Mouse (Mus musculus) hematopoietic stem cell, adult 5-6 weeks (primary cell): ENCODE measurements around the gene Hsd17b14. TPM values are rescaled to one million over a fixed set of nuclear protein-coding genes. Genes with fewer than 3 reads are reported as not detected.

Experiments
- ATAC-seq, 2 experiments: fragments of 125-278 bp in 1 of 2; replicated peaks in 1 of 2; 2 replicates each; pipeline ENCODE4 v1.8.0; 2016 to 2017; ENCODE audit warnings: inconsistent platforms in 2 of 2, mild to moderate bottlenecking in 2 of 2, moderate number of reproducible peaks in 2 of 2, low read depth in 1 of 2, moderate TSS enrichment in 1 of 2; ENCODE audit not compliant: low FRiP score in 2 of 2, poor library complexity in 2 of 2, severe bottlenecking in 2 of 2, insufficient read depth in 1 of 2, low TSS enrichment in 1 of 2
- total RNA-seq: library from RNA; stranded (forward); fragments of 172-1452, 232-1000 nt; gene quantifications from 2 replicates; pipeline ENCODE4 v1.2.3, GENCODE M21; 2017

The Hsd17b14 gene
- total RNA-seq, 1 experiment from 2014 or later: not detected

- ATAC-seq: no peak
Observed at GRCm38 (mm10) chr7:45587631-45588592, 33.2 kb downstream of the Hsd17b14 start.

DNA sequence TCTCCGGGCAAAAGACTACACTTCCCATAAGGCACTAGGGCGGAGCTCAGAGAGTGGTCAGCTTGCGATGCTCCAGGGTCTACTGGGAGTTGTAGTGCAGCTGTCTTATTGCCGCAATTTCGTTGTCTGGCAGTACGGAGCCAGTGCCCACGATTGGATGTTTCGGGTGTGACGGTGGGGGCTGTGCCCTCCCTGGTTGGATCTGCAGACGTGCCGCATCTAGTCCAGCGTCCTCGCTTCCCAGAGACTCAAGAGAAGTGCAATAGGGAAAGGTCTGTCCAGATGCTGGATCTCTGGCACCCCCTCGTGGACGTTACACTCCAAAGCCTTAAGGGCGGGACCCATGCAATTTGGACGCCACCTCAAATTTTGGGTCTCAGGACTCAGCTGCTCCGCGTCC lies 34.5 kb downstream of the Hsd17b14 start:
- ATAC-seq: peak; percentile 85 to 89

DNA sequence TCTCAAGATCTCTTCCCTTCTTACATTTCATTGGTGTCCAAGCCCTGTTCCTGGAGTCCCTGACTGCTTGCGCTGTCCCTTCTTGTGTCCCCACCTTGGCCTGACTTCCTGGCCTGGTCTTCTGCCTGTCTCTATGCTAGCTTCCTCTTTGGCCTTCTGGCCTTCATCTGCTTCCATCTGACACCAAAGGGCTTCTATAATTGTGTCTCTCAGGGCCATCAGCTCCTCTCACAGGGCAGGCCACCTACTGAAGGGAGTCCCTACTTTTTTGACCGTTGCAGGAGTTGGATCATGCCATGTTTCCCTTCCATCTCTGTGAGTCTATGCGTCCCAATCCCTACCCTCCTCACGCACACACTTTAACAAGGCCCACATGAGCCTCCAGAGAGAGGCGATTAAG lies 35.2 kb downstream of the Hsd17b14 start:
- ATAC-seq: no peak

- no peak for ATAC-seq
Observed at GRCm38 (mm10) chr7:45590874-45591273, 36.2 kb downstream of the Hsd17b14 start.

- no peak for ATAC-seq
Observed at GRCm38 (mm10) chr7:45591880-45592279, 37.2 kb downstream of the Hsd17b14 start.

DNA sequence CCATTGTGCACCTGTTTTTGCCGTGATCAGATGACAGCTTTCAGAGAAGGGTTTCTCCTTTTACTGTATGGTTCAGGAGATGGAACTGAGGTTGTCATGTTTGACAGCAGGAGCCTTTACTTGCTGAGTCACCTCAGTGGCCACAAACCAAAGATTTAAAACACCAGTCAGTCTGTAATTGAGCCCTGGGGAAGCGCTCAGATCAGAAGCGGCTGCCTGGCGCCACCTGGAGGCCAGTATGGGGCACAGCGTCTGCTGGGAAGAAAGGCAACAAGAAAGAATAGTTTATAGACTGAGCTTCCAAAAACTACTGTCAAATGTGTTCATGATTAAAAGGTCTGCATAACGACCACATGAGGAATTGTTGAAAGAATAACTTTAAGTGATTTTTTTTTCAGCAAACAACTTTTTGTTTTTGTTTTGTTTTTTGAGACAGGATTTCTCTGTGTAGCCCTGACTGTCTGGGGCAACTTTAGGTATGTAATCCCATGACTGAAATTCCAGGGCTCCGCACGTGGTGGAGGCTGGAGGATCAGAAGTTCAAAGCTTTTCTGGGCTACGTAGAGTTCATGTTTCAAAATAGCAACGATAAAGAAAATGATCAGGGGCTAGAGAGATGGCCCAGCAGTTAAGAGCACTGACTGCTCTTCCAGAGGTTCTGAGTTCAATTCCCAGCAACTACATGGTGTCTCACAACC lies 38.6 kb downstream of the Hsd17b14 start:
- ATAC-seq: peak; percentile 55 to 65

DNA sequence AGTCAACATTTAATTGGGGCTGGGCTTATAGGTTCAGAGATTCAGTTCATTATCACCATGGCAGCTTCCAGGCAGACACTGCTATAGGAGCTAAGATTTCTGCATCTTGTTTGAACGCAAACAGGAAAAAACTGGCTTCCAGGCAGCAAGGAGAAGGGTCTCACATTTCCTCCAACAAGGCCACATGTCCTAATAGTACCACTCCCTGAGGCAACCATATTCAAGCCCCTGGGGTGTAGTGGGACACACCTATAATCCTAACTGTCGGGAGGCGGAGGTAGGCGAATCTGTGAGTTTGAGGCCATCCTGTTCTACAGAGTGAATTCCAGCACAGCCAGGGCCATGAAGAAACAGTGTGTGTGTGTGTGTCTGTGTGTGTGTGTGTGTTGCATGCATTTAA lies 40.5 kb downstream of the Hsd17b14 start:
- ATAC-seq: no peak

DNA sequence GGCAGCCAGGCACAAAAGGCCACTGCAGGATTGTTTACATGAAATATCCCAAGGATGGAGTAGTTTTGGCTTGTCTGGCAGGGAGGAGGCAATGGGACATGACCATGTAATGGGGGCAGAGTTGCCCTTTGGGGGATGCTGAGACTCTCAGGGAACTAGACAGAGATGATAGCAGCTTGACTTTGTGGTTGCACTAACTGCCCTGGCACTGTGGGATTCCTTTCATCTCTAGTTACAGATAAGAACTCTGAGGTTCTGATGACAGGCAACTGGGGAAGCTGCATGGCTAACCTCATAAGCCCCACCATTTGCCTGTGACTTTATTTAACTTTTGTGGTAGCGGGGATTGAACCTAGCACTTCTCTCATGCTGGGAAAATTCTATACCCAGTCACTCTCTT lies 41.4 kb downstream of the Hsd17b14 start:
- no peak for ATAC-seq

DNA sequence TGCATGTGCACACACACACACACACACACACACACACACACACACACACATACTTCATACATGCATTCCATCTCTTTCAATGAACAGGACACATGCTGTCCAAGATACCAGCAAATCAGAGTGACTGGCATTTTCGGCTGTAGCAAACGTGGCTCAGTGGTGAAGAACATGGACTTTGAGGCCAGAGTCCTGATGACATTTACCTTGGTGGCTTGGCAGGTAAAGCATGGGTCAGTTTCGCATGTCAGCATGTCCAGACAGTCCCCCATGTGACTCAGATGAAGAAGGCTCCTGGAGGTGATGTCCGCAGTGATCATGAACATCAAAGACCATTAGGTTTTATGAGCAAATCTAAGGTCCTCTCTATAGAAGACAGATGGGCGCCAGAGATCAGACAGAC lies 42.3 kb downstream of the Hsd17b14 start:
- no peak for ATAC-seq

DNA sequence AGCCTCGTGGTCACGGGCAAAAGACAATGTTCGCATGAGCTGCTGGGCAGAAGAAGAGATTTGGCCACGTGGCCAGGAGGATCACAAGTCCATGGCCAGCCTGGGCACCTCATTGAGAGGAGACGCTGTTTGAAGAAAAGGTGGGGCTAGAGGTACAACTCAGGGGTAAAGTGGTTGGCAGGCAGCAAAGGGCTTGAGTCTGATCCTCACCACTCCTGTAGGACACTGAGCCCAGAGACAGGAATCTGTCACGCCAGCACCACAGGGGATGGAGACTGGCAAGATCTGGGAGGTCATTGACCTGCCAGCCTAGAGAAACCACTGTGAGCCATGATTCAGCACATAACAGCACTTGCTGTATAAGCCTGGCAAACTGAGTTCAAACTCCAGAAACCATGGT lies 42.8 kb downstream of the Hsd17b14 start:
- ATAC-seq: no peak

DNA sequence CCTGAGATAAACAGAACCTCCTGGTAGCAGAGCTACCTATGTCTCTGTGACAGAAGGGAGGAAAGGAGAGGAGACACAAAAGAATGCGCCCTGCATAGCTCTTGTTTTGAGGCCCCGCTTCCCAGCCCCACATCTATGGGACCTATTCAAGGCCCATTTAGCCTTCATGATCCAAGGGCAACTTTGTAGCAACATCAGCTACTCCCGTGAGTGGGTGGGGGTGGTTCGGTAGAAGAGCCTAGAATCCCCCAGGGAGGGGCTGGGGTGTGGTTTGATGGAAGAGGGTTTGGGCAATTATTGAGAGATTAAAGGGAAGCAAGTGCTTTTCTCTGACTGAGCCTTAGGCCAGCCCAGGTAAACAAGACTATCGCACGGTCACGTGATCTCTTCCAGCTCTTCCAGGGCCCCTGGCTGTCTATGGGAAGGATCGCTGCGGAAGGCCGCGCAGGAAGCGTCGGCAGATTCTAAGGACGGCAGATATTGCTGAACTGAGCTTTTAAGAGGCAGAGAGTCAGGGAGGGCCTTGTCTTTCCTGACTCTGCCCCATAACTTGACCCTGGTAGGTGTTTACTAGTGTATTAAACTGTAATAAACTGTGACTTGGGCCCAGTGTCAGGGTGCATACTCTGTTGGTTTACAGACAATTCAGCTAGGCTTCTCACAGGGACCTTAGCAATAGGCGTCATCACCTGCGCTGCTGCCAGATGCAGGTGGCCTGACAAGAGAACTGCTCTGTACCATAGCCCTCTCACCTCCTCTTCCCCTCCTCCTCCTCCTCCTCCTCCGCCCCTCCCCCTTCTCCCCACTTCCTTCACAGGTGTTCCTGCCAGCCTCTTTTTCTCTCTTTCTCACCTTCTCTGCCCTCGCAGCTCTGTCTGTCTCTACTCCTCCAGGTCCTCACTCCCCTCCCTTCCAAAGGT lies 44.5 kb downstream of the Hsd17b14 start:
- ATAC-seq: no peak

DNA sequence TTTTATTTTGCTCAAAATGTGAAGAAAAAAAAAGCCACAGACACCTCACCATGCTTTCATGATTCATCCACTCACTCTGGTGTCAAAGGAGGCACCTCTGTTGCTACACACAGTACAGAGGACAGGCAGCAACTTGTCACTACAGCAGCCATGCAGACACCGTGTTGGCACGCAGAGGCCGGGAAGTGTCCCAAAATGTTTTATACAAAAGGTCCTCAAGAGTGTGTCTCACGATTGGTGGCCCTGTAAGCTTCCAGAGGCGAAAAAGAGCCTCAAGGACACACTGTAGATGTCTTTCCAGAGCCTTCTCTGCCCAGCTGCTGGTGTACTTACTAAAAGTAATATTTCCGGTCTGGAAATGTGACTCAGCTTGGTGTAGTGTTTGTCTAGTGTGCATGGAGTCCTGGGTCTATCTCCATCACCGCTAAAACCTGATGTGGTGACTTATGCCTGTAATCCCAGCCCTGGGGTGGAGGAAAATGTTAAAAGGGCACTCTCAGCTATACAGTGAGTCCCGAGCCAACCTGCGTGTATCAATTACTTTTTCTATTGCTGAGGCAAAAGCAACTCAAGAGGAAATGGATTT lies 51.1 kb downstream of the Hsd17b14 start:
- no peak for ATAC-seq

GRCm38 (mm10) chr7:45609511-45609910 lies 54.8 kb downstream of the Hsd17b14 start:
- ATAC-seq: no peak

GRCm38 (mm10) chr7:45616277-45616676 lies 61.6 kb downstream of the Hsd17b14 start:
- ATAC-seq: no peak

GRCm38 (mm10) chr7:45617042-45617695 lies 62.5 kb downstream of the Hsd17b14 start, which contains the start of gene Fut1:
Gene Fut1 (plus strand): TSS chr7:45617289.
- peak; percentile 30 to 47; a peak in 2 of 4 replicates for ATAC-seq
